9 mouse cellular contexts compared by ENCODE assay signal in the genomic region with DNA sequence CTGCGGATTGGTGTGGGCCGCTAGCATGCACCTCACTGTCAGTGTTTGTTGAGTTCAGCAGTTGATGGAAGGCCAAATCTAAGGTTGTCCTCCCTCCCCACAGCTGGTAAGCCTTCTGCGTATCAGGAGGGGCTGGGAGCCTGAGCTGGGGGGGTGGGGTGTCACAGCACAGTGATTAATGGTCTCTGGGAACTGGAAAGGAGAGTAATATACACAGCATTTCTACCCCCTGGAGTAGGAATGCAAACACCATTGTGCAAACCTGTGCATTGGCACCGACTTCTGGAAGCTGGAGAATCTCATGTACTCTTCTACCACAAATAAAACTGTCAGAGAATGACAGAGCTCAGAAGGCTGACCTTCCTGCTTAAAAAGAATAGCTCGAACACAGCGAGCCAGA. TPM values are rescaled to one million over a fixed set of nuclear protein-coding genes. Genes with fewer than 3 reads are reported as not detected.
A peak's percentile ranks its signal among the peaks of the same experiment; 100 is the strongest.
DNase-seq lines count a peak whose midpoint lies in the region; ATAC-seq and TF ChIP-seq lines count a peak whose summit lies in the region.
"Had no signal": no experiment of that assay in that cellular context is flagged by ENCODE, and none has a peak within 500 bp of the region (broad histone marks: within the 10 kb centered on the region; RNA-seq: fewer than 3 reads in every experiment).

No protein-coding gene starts in this region.

- WGBS in intestine, embryonic 14.5 days = 14% methylated on average over 6 of the region's 6 CpGs
- WGBS in intestine, postnatal 0 days = 41% methylated on average over 6 of the region's 6 CpGs
- WGBS in stomach, embryonic 15.5 days = 16% methylated on average over 6 of the region's 6 CpGs
- WGBS in forebrain, postnatal 0 days = 50% methylated on average over 6 of the region's 6 CpGs

- no peak overlapping the region for H3K9ac ChIP-seq in intestine, embryonic 14.5 days (ENCODE audit: low read length)
- H3K9ac ChIP-seq in intestine, postnatal 0 days (ENCODE audit: low read depth, low read length) = no peak overlapping the region
- no peak overlapping the region for H3K9ac ChIP-seq in stomach, embryonic 15.5 days
- no peak overlapping the region for H3K9ac ChIP-seq in forebrain, postnatal 0 days

- H3K36me3 ChIP-seq in intestine, embryonic 14.5 days (ENCODE audit: control insufficient read depth, insufficient read depth, low read length) = peaks cover 33% of the 10 kb centered on the region
- peaks cover 14% of the 10 kb centered on the region; the same call in 1 of the 2 replicates for H3K36me3 ChIP-seq in intestine, postnatal 0 days (ENCODE audit: control insufficient read depth, insufficient read depth)
- peaks cover 6% of the 10 kb centered on the region for H3K36me3 ChIP-seq in stomach, embryonic 15.5 days
- H3K36me3 ChIP-seq in forebrain, postnatal 0 days (ENCODE audit: insufficient read depth) = peaks cover 23% of the 10 kb centered on the region

- no peaks in the 10 kb centered on the region for H3K9me3 ChIP-seq in intestine, embryonic 14.5 days (ENCODE audit: control insufficient read depth, low read length)
- no peaks in the 10 kb centered on the region for H3K9me3 ChIP-seq in intestine, postnatal 0 days (ENCODE audit: control insufficient read depth)
- no peaks in the 10 kb centered on the region for H3K9me3 ChIP-seq in stomach, embryonic 15.5 days
- no peaks in the 10 kb centered on the region for H3K9me3 ChIP-seq in forebrain, postnatal 0 days (ENCODE audit: low read length)

- no peak for TF ChIP-seq CTCF in intestine, postnatal 0 days (IDR thresholded peaks at IDR 0.05; ENCODE audit: low read depth)
- TF ChIP-seq CTCF in forebrain, postnatal 0 days (IDR thresholded peaks at IDR 0.05; ENCODE audit: low read depth) = no peak

- H3K4me3 ChIP-seq in intestine, embryonic 14.5 days (ENCODE audit: low read depth, low read length) = no peak overlapping the region
- no peak overlapping the region for H3K4me3 ChIP-seq in intestine, postnatal 0 days (ENCODE audit: low read depth, low read length)
- no peak overlapping the region for H3K4me3 ChIP-seq in stomach, embryonic 15.5 days (replicated peaks)
- H3K4me3 ChIP-seq in forebrain, postnatal 0 days (ENCODE audit: low read depth, low read length) = no peak overlapping the region

- intact Hi-C loops in heart, postnatal 10 days (cut with DNase I) = loop anchor here (2.0 kb wide), 1 partner anchor 51 kb away; a partner anchor contains a TSS

- H3K27me3 ChIP-seq in intestine, embryonic 14.5 days (replicated peaks; ENCODE audit: control insufficient read depth, insufficient read depth, low read length) = no peaks in the 10 kb centered on the region
- no peaks in the 10 kb centered on the region for H3K27me3 ChIP-seq in intestine, postnatal 0 days (replicated peaks; ENCODE audit: control insufficient read depth, insufficient read depth, low read length)
- no peaks in the 10 kb centered on the region for H3K27me3 ChIP-seq in stomach, embryonic 15.5 days (replicated peaks)
- no peaks in the 10 kb centered on the region; the same call in 1 of the 2 replicates for H3K27me3 ChIP-seq in forebrain, postnatal 0 days (ENCODE audit: insufficient read depth, low read length)

- no peak overlapping the region for H3K4me2 ChIP-seq in intestine, embryonic 14.5 days (ENCODE audit: low read length)
- no peak overlapping the region for H3K4me2 ChIP-seq in intestine, postnatal 0 days (replicated peaks; ENCODE audit: low read depth)
- H3K4me2 ChIP-seq in stomach, embryonic 15.5 days = no peak overlapping the region
- H3K4me2 ChIP-seq in forebrain, postnatal 0 days (ENCODE audit: low read depth) = no peak overlapping the region

- peaks cover 28% of the 10 kb centered on the region for H3K4me1 ChIP-seq in intestine, embryonic 14.5 days (replicated peaks; ENCODE audit: control insufficient read depth, insufficient read depth, low read length)
- no peaks in the 10 kb centered on the region for H3K4me1 ChIP-seq in intestine, postnatal 0 days (replicated peaks; ENCODE audit: control insufficient read depth, insufficient read depth, low read length)
- 0 out of 2 replicates have a peak, but pooled peaks cover 6% of the 10 kb centered on the region for H3K4me1 ChIP-seq in stomach, embryonic 15.5 days
- H3K4me1 ChIP-seq in forebrain, postnatal 0 days (ENCODE audit: insufficient read depth) = 0 out of 2 replicates have a peak, but pooled peaks cover 4% of the 10 kb centered on the region

- DNase-seq in intestine, embryonic 14.5 days (ENCODE audit: low spot score) = peak; percentile 65
- DNase-seq in heart, postnatal 10 days = peak; percentile 55 to 64
- peak; percentile 31 to 38 for DNase-seq in kidney, postnatal 36 days
- no peak for DNase-seq in layer of hippocampus, postnatal 25 days (ENCODE audit: extremely low spot score in 1 of 2, low spot score in 1 of 2)
- DNase-seq in forebrain, postnatal 0 days = no peak
- no peak for DNase-seq in thymus, postnatal 10 days (ENCODE audit: low spot score in 2 of 2)

- peak; percentile 81 for ATAC-seq in intestine, embryonic 14.5 days (replicated peaks; ENCODE audit: low FRiP score, low TSS enrichment, low read depth)
- no peak for ATAC-seq in intestine, postnatal 0 days
- peak; percentile 84 for ATAC-seq in stomach, embryonic 15.5 days (ENCODE audit: insufficient read depth, low FRiP score, low read depth)
- no peak for ATAC-seq in forebrain, postnatal 0 days

- H3K27ac ChIP-seq in intestine, embryonic 14.5 days (ENCODE audit: low read depth) = peak overlapping the region; percentile 40; the same call in 1 of the 2 replicates
- no peak overlapping the region for H3K27ac ChIP-seq in intestine, postnatal 0 days (ENCODE audit: low read depth, low read length)
- peak overlapping the region; percentile 59; the same call in 1 of the 2 replicates for H3K27ac ChIP-seq in stomach, embryonic 15.5 days
- no peak overlapping the region for H3K27ac ChIP-seq in forebrain, postnatal 0 days (ENCODE audit: low read depth, low read length)
- H3K27ac ChIP-seq: macrophage had no signal

RNA-seq across cellular contexts. Expression of a gene that starts 50.2 kb away (rescaled TPM):
- polyA plus RNA-seq in intestine, embryonic 14.5 days (2014; fragmentation: Nextera tagmentation; extraction: Ambion mirVana) = 21.2 and 23.3 TPM in 2 replicates
- polyA plus RNA-seq in intestine, postnatal 0 days (2015; fragmentation: Nextera tagmentation; extraction: Ambion mirVana) = 6.7 and 7.0 TPM in 2 replicates
- total RNA-seq in heart, postnatal 10 days (2021) = 10 to 100 TPM; 22.3 to 26.9 TPM
- 19.2 TPM in 2 replicates for polyA plus RNA-seq in stomach, embryonic 15.5 days (2015; fragmentation: Nextera tagmentation; extraction: Ambion mirVana)
- 10 to 100 TPM; 35.4 to 41.0 TPM for total RNA-seq in layer of hippocampus, postnatal 25 days (2021)
- total RNA-seq in forebrain, postnatal 0 days (2014; rRNA removed) = 48.2 and 63.8 TPM in 2 replicates
- polyA plus RNA-seq in forebrain, postnatal 0 days (2015; fragmentation: Nextera tagmentation; extraction: Ambion mirVana) = 20.2 and 31.5 TPM in 2 replicates

Comparison
In these comparisons a context has a peak if more than half of its experiments do, and no peak if none do; other contexts are left out.
1. ATAC-seq: peak in intestine, embryonic 14.5 days (single experiment) and stomach, embryonic 15.5 days (single experiment); none in intestine, postnatal 0 days (single experiment) and forebrain, postnatal 0 days (single experiment).
2. H3K27ac ChIP-seq: peak in intestine, embryonic 14.5 days (single experiment) and stomach, embryonic 15.5 days (single experiment); none in intestine, postnatal 0 days (single experiment) and forebrain, postnatal 0 days (single experiment).
3. DNase-seq: peak in intestine, embryonic 14.5 days (single experiment), heart, postnatal 10 days (2 of 2) and kidney, postnatal 36 days (2 of 2); none in layer of hippocampus, postnatal 25 days (0 of 2), forebrain, postnatal 0 days (single experiment) and thymus, postnatal 10 days (0 of 2).